Mouse (Mus musculus) left cerebral cortex, adult 11 months (tissue): ENCODE data around the gene Foxf1.

Experiments used
- DNase-seq: peaks from one replicate; pipeline ENCODE4 v3.0.0; 2022; ENCODE audit warnings: low spot score

The Foxf1 gene

GRCm38 (mm10) chr8:121130522-121130921 is 46.3 kb downstream of the Foxf1 start:
- DNase-seq: no peak

GRCm38 (mm10) chr8:121132961-121133513 is 48.9 kb downstream of the Foxf1 start:
- DNase-seq: no peak

GRCm38 (mm10) chr8:121134102-121134501 is 49.9 kb downstream of the Foxf1 start:
- DNase-seq: no peak

GRCm38 (mm10) chr8:121134512-121134911 is 50.3 kb downstream of the Foxf1 start:
- no peak for DNase-seq

- no peak for DNase-seq
These were observed 52.7 kb downstream of the Foxf1 start for GRCm38 (mm10) chr8:121136856-121137255.
